Mouse (Mus musculus) lung, postnatal 36 days (tissue): ENCODE results near the gene Col15a1.

Source experiments
- DNase-seq: peaks from one replicate; pipeline ENCODE4 v3.0.0; 2022; ENCODE audit warnings: mixed read lengths

Gene Col15a1

GRCm38 (mm10) chr4:47311467-47311866 lies 103.5 kb downstream of the Col15a1 start:
- peak; percentile 45 for DNase-seq

GRCm38 (mm10) chr4:47311929-47312328 lies 104.0 kb downstream of the Col15a1 start:
- DNase-seq: no peak

GRCm38 (mm10) chr4:47312676-47313075 lies 104.7 kb downstream of the Col15a1 start:
- peak; percentile 51 for DNase-seq

- DNase-seq: no peak
These were observed 105.9 kb downstream of the Col15a1 start for GRCm38 (mm10) chr4:47313710-47314410.

GRCm38 (mm10) chr4:47315458-47315857 lies 107.5 kb downstream of the Col15a1 start:
- DNase-seq: peak; percentile 72

GRCm38 (mm10) chr4:47316432-47316831 lies 108.5 kb downstream of the Col15a1 start:
- no peak for DNase-seq

GRCm38 (mm10) chr4:47319561-47320321 lies 111.8 kb downstream of the Col15a1 start:
- no peak for DNase-seq

- DNase-seq: no peak
These were observed 114.4 kb downstream of the Col15a1 start for GRCm38 (mm10) chr4:47322315-47322714.

GRCm38 (mm10) chr4:47324206-47324605 lies 116.2 kb downstream of the Col15a1 start:
- DNase-seq: no peak

- DNase-seq: no peak
These were observed 119.8 kb downstream of the Col15a1 start for GRCm38 (mm10) chr4:47327782-47328181.

GRCm38 (mm10) chr4:47329285-47329684 lies 121.3 kb downstream of the Col15a1 start:
- DNase-seq: no peak

GRCm38 (mm10) chr4:47330378-47331052 lies 122.6 kb downstream of the Col15a1 start:
- DNase-seq: no peak

GRCm38 (mm10) chr4:47332812-47333343 lies 124.9 kb downstream of the Col15a1 start:
- DNase-seq: no peak

- no peak for DNase-seq
These were observed 125.6 kb downstream of the Col15a1 start for GRCm38 (mm10) chr4:47333541-47333940.

GRCm38 (mm10) chr4:47336941-47337600 lies 129.1 kb downstream of the Col15a1 start:
- no peak for DNase-seq

- no peak for DNase-seq
These were observed 134.7 kb downstream of the Col15a1 start for GRCm38 (mm10) chr4:47342632-47343031.

GRCm38 (mm10) chr4:47347022-47347421 lies 139.1 kb downstream of the Col15a1 start:
- no peak for DNase-seq

GRCm38 (mm10) chr4:47349759-47350158 lies 141.8 kb downstream of the Col15a1 start:
- DNase-seq: peak; percentile 14

GRCm38 (mm10) chr4:47351386-47352049 lies 143.6 kb downstream of the Col15a1 start:
- DNase-seq: peak; percentile 65

- peak; percentile 64 for DNase-seq
These were observed 144.2 kb downstream of the Col15a1 start for GRCm38 (mm10) chr4:47352061-47352661.

GRCm38 (mm10) chr4:47352803-47353388 lies 144.9 kb downstream of the Col15a1 start, which contains the start of gene Tgfbr1:
TSS of gene Tgfbr1 (plus strand) at chr4:47353222.
- DNase-seq: peak; percentile 99
